Mouse (Mus musculus) cortical plate, adult 2 months (tissue): ENCODE measurements around the gene Fbxw10.

Source experiments
- CTCF ChIP-seq: fragments of 200-500 bp; IDR thresholded peaks from 2 replicates; pipeline ENCODE4 v1.5.1; 2011; ENCODE audit warnings: mild to moderate bottlenecking, control low read depth, low read length; ENCODE audit not compliant: insufficient read depth; ENCODE audit errors: extremely low read depth
- POLR2A ChIP-seq: fragments of 200-500 bp; IDR thresholded peaks from 2 replicates; pipeline ENCODE4 v1.6.1; 2011; ENCODE audit warnings: mild to moderate bottlenecking, low read length, control low read depth; ENCODE audit not compliant: insufficient read depth; ENCODE audit errors: extremely low read depth

- TF ChIP-seq CTCF = peak; percentile 87
- TF ChIP-seq POLR2A = no peak
Measured at GRCm38 (mm10) chr11:62901699-62902323, 54.9 kb downstream of the Fbxw10 start.
